Mouse (Mus musculus): ENCODE data around the gene Gins2. TPM values are rescaled to one million over a fixed set of nuclear protein-coding genes. Genes with fewer than 3 reads are reported as not detected.

Gene Gins2
- polyA plus RNA-seq, 1 experiment, result 5.4 TPM

Other genes with a start within 250 kb of the Gins2 start
- gene 1190005I06Rik, start 58.3 kb upstream of the Gins2 start, polyA plus RNA-seq (2012; ENCODE audit: insufficient read depth, insufficient read length, missing spikeins), result 49.2 and 62.6 TPM in 2 replicates
- not detected in 2 replicates for gene Gm27021, start 78.8 kb upstream of the Gins2 start, polyA plus RNA-seq (2012; ENCODE audit: insufficient read depth, insufficient read length, missing spikeins)
- gene Cox4i1, start 78.9 kb upstream of the Gins2 start, polyA plus RNA-seq (2012; ENCODE audit: insufficient read depth, insufficient read length, missing spikeins), result 3,967 and 4,844 TPM in 2 replicates
- 78.9 and 99.3 TPM in 2 replicates for gene Emc8, start 79.3 kb upstream of the Gins2 start, polyA plus RNA-seq (2012; ENCODE audit: insufficient read depth, insufficient read length, missing spikeins)
- gene Irf8, start 147.1 kb upstream of the Gins2 start, polyA plus RNA-seq (2012; ENCODE audit: insufficient read depth, insufficient read length, missing spikeins), result 2.3 and 4.2 TPM in 2 replicates